Mouse (Mus musculus) cerebellum, postnatal 14 days (tissue): ENCODE measurements around the gene Pkp1.
A peak's percentile ranks its signal among the peaks of the same experiment; 100 is the strongest.

Source experiments
- DNase-seq, 2 experiments: peaks; one replicate each; pipeline ENCODE4 v3.0.0; 2021; ENCODE audit warnings: mixed read lengths in 2 of 2

Pkp1 gene

DNA sequence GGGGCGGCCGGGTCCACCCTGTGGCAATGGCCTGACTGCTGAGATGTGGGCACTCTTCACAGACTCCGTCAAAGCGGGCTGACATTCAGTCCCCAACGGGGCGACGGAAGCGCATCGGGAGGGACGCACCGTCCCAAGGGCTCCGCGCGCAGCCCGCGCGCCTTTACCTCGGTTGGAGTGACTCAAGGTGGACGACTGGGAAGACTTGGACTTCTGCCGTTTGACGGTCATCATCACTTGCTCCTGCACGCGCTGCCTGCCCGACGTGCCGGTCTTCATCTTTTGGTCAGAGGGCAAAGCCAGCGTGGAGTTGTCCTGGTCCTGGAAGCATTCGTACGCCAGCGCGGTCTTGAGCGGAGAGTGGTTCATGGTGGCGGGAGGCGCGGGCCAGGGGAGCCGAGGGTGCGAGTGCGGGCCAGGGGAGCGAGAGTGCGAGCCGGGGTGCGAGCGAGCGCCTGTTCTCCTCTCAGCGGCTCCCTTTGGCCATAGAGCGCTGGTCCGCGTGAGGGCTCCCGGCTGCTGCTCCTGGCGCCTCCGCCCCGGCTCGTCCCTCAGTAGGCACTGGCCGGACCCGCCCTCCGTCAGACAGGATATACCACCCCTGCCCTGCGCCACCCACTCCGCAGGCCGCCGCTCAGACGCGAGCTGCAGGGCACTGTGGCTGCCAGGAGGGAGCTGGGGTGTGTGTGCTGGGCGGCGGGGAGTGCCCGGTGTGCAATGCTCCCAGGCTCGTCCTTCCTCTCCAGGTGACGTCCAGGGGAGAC lies at the start of gene Pkp1:
Gene Pkp1 (minus strand): TSS at position 564 of the 764 bp plus-strand sequence.
- DNase-seq: no peak

DNA sequence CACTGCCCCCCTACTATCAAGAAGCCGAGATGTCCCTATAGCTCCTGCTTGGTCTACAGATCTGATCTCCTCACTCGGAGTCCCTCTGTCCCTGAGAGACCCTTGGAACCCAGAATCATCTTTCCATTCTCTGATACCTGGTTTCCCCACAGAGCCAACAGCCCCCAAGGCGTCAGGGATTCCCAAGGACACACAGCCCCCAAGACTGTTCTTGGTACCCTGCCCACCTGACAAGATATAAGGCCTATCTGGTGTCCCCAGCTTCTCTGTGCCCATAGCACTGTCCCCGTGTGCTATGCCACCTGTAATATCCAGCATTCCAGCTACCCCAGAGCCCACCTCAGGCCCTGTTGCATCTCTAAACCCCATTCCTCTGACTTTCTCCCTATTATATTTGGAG lies 48.7 kb upstream of the Pkp1 start:
- DNase-seq: no peak

DNA sequence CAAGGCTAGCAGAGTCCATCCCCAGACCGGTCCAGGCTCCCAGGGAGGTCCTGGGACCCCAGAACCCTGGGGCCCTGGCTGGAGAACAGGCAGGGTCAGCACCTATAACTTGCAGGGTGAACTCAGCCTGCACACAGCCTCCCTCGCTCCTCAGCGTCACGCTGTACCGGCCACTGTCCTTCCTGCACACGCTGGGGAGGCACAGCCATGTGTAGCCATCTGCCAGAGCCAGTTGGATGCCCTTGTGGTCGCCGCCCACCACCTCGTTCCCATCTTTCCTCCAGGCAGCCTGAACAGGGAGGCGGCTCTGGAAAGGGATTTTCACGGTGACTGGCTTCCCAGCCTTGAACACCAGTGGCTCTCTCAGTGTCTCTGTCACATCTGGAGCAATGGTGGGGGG lies 45.6 kb upstream of the Pkp1 start:
- no peak for DNase-seq

DNA sequence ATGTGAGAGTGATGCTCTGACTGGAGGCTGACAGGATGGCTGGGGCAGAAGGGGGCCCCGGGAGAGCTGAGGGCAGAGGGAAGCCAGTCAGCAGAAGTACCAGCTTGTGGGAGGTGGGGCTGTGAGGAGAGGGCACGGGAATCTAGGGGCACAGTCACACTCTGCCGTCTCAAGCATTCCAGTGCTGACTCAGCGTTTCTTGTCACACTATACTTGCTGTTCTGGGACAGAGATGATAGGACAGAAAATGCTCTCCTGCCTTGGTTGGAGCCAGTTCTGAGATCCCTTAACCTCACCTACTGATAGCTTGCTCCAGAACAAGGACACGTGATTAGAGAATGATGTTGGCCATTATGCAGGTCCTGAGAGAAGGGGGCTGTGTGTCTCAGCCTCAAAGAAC lies 44.2 kb upstream of the Pkp1 start:
- DNase-seq: no peak

DNA sequence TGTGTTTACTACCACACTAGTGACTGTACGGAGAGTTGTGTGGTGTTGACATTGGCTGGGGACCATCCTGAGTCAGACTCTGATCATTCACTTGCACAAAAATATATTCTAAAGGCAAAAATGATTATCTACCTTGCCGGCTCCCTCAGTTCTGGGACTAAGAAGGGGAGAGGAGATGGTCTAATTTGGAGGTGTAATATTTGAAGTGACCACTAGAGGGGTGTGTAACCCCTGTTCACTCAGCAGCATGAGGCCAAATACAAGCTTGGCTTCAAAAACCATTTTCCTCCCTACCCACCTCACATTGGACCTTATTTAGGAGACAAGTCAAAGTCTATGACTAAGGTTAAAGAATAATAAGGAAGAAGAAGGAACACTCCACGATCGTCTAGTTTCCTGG lies 39.5 kb upstream of the Pkp1 start:
- peak; percentile 46 to 69 for DNase-seq

DNA sequence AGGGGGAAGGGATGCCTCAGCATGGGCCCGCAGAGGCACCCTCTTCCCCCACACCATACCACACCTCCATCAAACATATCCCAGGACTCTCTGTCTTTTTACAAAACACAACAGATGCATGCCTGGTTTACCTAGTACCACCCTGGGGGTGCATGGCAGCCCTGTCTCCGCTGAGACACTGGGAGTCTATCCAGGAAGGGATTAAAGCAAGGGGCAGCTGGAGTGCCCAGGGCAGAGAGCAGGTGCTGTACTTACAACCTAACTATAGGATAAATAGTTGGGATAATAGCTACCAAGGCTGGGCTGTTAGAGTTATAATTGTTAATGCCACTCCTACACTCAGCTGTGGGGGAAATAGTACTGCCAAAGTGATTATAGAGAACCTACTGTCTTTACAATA lies 29.9 kb upstream of the Pkp1 start:
- no peak for DNase-seq

DNA sequence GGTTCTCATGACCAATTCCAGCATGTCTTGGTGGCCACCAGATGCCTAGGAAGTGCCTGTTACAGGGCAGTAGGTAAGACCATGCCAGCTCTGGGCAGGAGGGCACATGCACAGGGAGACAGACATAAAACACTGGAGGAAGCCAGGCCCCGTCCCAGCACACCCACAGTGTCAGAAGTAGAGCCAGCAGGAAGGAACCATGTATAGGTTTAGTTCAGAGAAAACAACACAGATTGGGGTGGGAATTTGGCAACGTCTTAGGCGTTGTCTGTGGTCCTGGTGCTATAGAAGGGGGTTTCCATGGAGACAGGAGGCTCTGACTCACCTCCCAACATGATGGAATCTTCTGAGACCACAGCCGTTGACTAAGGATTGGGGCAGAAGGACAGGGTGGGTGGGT lies 27.2 kb upstream of the Pkp1 start:
- DNase-seq: no peak

DNA sequence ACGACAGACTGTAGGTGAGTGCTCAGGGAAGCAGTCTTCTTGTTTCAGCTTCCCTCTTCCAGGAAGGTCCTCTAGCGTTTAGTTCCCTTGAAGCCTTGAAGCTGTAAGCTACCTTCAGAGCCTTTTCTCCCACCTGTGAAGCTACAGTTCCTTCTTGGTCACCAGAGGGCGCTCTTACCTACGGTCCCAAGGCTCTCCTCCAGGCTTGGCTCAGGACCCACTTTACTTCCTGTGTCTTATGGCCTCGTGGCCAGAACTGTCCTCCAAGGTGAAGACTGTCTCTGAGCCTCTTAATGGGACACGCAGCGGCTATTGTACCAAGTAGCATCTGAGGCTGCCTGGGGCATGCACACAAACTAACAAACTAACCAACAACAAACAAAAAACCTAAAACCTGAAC lies 26.7 kb upstream of the Pkp1 start:
- DNase-seq: peak; percentile 72 to 79

DNA sequence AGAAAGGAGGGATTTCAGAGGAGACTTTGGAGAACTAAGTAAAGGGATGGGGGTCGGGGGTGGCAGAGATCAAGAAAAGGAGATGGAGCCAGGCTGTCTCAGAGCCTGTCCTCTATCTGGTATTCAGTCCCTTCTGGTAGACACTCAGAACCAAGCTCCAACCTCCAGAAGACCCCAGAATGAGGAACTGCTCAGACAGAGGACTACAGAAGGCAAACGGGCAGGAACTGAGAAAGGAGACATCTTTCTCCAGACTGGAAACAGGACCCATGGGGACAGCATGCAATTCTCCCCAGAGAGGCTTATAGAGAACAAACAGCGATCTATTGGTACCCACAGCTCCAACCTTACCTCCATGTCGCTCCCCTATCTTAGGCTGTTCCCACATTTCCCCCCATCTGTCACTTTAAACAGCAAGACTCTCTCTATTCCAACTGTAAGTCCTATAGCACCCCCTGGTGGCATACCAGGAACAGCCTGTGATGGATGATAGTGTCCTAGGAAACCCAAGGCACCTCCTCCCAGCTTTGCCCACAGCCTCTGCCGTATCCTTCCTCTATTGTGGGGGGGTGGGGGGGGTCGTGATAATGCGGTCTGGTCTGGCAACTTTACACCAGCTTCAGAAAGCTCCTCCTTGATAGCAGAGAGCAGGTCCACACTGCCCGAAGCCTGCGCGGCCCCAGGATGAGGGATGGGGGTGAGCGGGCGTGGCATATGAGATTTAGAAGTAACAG lies 25.7 kb upstream of the Pkp1 start:
- DNase-seq: peak; percentile 96 to 98

DNA sequence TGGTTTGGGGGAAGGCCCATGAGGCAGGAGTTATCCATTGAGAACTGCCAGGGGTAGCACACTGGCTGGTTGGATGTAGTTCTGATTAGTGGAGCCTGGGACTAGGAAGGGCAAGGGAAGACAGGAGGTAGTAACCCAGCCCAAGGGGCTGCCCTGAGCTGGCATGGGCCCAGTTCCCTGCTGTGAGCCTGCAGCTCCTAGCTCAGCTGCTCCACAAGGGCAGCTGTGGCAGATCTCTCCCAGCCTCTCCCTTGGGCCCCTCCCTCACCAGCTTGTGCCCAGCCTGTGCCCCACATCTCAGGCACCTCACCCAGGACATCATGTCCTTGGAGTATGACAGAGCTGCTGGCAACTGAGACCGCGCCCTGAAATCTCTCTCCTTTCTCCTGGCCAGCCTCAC lies 24.7 kb upstream of the Pkp1 start:
- peak; percentile 27 to 54 for DNase-seq

DNA sequence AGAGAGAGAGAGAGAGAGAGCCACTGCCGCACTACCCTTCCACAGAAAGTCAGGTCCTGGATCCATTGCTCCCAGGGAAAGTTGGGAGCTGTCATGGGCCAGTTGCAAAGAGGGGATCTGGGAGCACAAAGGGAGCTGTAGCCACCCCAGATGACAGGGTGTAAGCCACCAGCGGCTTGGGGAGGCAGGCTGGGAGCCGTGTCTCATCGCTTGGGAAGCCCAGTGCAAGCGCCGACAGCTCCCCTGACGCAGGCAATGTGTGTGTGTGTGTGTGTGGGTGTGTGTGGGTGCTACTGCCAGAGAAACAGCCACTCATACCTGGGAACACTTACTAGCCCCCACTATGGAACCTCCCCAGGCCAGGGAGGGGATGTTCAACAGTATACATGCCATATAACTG lies 23.1 kb upstream of the Pkp1 start:
- no peak for DNase-seq

DNA sequence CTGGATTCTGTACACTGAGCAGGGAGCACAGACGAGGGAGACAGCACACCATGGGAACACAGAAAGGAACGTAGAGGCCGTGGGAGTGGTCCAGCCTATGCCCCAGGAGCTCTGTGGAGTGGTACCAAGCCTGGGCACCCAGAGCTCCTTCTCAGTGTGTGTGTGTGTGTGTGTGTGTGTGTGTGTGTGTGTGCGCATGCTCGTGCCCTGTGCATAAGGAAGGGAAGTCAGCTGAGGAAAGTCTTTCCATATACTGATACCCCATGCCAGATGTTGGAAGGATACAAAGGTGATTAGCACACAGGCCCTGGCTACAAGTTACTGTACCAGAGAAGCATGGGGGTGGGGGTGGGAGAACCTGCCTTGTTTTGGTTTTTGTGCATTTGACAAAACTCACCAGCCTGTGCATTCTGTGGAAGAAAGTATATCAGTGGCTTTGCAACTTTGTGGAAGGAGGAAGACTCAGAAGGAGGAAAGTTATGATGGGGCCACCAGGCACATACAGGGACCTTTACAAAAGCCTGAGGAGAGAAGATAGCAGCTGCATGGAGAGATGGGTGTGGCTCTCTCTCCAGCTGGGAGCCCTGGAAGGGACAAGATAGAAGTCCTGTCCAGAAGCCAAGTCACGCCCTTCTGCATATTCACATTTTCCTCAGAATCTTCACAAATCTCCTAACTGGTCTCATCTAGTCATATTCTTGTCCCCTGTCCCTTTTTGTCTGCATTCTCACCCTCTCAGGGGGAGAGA lies 22.4 kb upstream of the Pkp1 start:
- no peak for DNase-seq

DNA sequence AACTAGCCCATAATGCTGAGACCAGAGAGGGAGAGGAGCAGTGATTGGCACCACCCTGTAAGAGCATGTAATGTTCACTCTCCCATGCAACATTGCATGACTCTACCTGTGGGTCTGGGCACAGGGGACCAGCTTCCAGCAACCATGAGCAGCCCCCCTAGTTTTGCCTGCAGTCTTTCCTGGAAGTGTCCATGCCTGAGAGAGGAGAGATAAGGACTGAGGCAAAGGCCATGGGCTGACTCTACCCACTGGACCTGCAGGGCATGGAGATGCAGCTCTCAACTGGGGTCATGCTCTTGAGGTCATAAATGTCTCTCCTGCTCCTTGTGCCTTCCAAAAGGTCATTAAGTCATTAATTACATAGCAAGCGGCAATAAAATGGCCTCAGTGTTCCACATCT lies 17.1 kb upstream of the Pkp1 start:
- DNase-seq: no peak

DNA sequence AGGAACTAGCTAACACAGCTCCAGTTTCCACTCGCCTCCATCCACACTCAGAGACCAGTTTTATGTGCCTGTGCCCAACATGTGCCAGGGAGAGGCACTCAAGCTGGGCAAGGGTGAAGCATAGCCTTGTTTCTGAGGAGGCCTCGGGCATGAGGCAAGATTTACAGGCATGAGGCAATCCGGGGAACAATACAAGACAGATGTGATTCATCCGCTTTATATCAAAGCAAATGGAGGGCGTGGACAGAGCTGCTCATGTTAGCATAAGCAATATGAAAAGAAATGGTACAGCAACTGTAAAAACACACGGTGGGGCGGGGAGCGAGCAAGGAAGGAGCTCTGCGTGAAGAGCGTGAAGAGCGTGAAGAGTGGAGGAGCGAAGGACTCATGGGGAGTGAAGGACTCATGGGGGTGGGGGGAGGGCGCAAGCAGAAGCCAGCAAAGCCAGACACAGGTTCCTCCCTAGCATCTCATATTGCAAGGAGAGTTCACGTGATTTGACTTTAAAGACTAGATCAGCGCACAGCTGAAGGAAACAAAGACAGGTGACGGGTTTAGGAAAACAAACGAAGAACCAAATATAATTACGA lies 14.8 kb upstream of the Pkp1 start:
- no peak for DNase-seq

DNA sequence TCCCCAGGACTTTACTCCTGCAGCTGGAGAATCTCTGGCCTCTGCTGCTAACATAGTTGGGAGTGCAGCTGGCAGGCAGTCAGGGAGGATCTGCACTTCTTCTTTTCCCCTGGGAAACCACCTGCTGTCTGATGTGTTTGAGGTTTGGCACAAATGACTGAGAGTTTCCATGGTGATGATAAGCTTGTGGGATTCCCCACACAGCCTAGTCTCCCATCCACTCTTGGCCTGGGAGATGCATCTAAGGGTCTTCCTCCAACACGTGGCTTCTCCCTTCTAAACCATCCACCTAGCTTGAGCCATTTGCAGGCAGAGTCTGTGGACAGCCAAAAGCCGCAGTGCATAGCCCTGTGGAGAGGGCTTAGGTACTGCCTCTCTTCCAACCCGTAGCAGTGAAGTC lies 10.9 kb upstream of the Pkp1 start:
- DNase-seq: no peak

DNA sequence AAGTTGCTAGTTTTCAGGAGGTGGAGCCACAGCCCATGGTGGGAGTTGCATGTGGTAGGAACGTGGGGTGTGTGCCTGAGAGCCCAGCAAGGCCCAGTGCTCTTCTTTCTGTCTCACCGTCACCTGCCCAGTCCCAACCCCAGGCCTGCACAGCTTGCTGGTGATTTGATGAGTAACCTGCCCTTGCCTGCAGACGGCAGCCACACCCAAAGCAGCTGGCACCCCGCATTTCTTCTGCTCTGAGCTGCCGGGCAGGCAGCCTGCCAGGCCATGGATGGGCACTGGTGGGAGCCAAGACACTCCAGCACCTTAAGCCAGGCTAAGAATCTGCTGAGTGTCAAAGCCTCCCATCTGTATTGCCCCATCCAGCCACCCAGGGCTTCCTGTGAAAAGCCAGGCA lies 6.8 kb upstream of the Pkp1 start:
- DNase-seq: peak; percentile 49 to 53

DNA sequence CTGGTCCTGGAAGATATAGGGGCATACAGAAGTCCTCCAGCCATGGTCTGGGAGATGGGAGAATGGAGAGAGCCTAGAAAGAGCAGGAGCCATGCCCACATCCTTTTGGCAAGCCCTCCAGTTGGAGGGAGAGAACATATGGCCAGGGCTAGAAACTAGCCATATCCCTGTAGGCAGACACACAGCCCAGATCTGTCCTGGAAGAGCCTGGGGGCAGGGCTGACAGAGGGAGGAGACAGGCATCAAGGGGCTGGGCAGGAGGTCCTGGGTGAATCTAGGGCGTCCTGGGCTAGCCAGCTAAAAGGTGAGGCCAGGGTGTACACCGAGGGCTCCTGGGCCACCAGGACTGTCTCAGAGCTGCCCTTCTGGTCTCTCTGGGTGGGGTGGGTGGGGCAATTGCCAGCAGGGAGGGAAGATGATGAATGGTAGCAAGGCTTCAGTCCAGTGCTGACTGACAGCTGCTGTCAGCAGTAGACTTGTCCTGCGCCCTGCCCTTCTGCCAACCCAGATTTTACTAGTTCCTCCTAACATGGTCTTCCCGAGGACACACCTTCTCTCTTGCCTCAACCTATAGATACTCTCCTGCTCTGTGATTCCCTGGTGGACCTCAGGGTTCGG lies 5.5 kb upstream of the Pkp1 start:
- DNase-seq: peak; percentile 35 to 72

DNA sequence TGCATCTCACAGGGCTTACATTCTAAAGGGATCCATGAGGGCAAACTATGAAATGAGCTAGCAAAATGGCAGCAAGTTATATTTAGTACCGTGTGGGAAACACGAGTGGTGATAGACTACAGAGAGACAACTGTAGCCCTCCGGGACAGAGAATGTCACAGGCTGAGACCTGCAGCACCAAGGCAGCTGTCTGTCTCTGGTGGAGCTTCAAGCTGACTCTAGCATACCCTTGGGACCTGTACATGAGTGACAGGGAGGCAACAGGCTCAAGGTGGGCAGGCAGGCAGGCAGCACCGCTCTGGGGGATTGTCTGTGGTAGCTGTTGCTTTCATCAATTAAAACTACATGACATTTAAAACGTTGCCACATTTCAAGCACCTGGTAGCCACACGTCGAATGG lies 4.2 kb upstream of the Pkp1 start:
- no peak for DNase-seq

DNA sequence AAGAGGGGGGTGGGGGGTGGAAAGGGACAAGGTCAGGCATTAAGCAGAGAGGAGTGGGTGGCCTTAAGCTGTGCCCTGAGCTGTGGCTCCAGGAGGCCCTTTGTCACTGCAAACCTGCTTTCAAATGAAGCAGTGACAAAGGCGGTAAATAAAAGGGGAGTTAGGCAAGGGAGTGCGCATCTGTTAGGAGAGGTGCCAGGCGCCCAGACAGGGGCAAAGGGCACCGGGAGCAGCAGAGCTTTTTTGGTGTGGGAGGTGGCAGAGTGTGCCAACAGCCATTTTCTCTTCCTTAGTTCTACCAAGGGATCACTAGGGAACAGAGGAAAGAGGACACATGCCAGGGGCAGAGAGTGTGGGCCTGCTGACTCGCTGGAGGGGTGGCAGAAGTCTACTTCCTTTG lies 1.8 kb downstream of the Pkp1 start:
- no peak for DNase-seq

DNA sequence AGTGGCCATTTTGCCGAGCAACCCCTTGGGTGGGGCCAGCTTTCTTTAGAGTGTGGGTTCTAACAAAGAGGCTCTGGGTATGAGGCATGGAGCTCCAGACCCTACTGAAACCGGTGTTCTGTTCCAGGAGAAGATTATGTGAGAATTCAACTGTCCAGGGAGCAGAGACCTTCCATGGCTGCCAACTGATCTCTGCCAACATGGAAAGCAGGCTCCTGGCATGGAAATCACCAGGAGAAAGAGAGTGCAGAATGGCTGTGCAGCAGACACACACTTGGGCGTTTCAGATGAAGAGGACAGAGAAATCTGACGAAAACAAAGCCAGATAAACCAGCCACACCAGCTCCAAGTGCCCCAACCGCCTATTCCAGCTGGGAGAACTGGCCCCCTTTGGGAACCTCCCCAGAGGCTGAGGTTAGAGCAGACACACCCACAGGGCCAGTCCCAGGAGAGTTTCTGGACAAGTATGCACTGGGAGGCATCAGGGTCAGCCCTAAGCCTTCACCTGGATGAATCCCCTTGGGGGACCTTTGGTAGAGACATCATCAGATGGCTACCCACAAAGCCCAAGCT lies 2.4 kb downstream of the Pkp1 start:
- DNase-seq: peak; percentile 32 to 50

DNA sequence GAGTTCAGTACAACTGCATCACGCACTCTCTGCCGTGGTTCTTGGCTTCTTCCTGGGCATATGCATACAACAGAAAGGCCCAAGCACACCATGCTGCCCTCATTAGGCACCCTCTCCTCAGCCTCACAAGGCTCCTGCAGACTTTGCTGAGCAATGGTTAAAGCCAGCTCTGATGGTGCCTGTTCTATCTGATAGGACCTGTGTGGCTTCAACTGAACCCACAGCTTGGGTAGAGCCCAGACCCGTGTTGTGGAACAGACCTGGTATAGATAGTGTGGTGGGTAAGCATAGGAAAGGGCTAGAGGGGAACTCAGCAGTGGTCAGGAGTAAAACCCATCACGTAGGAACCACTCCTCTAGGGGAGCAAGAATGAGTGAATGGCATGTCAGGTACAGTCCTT lies 5.3 kb downstream of the Pkp1 start:
- DNase-seq: no peak

DNA sequence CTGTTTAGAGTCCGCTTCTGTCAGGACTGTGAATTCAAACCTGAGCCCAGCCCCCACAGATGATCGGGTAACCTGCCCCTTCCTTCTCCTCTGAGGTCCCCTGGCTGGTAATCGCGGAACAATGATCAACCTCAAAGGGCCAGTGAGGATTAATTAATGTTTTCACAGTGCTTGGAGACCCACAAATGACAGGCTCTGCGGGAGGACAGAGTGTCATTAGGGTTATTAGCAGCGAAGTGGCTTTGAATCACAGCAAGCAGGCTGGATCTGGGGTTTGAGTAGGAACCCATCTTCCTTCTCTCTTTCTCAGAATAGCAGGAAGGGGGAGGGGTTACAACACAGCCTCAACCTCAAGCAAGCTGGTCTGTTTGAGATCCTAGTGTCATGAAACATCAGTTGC lies 9.6 kb downstream of the Pkp1 start:
- DNase-seq: no peak

DNA sequence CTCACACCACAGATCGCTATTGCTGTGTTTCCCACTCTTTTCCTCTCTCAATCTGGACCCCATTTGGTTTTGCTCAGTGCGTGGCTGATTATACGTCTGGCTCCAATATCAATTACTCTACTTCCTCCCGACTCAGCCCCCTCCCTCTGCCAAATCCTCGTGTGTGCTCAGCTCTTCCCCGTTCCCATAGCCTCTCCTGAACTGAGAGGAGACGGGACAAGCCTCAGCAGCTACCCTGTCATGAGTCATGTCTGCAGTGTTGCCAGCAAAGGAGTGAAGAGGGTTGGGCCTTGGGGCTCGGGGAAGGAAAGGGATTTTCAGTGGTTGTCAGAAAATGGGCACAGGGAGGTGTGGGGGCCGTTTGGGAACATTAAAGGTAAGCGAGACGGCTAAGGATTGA lies 12.3 kb downstream of the Pkp1 start:
- no peak for DNase-seq
